Comparison of ENCODE assay signal across 8 mouse cellular contexts in genomic region chr19:37955425-37956001, GRCm38 (mm10).
DNase-seq lines count a peak whose midpoint lies in the region; ATAC-seq and TF ChIP-seq lines count a peak whose summit lies in the region.

No protein-coding gene starts in this region.

- H3K9ac ChIP-seq in forebrain, embryonic 14.5 days (ENCODE audit: low read length): no peak overlapping the region
- no peak overlapping the region for H3K9ac ChIP-seq in lung, postnatal 0 days (replicated peaks; ENCODE audit: low read depth)

- TF ChIP-seq CTCF in layer of hippocampus, adult 2 months (conservative IDR thresholded peaks at IDR 0.05): peak; percentile 95
- TF ChIP-seq CTCF in lung, postnatal 0 days (IDR thresholded peaks at IDR 0.05): peak; percentile 97

- DNase-seq in ES-CJ7 (ENCODE audit: low read depth, low spot score): peak; percentile 76
- peak; percentile 55 for DNase-seq in c-Kit-positive CD71-negative TER-119-negative erythroid progenitor cells, embryonic 14.5 days (ENCODE audit: low read depth)
- DNase-seq in forebrain, embryonic 14.5 days (ENCODE audit: low spot score): peak; percentile 87
- DNase-seq in heart, postnatal 36 days: peak; percentile 77 to 78
- peak; percentile 78 to 87 for DNase-seq in layer of hippocampus, adult 2 months (ENCODE audit: low spot score in 2 of 2)
- peak; percentile 97 for DNase-seq in lung, postnatal 0 days (ENCODE audit: low spot score)
- peak; percentile 48 for DNase-seq in ovary, postnatal 36 days (ENCODE audit: low spot score)
- DNase-seq in thymus, postnatal 14 days: peak; percentile 79

- H3K36me3 ChIP-seq in forebrain, embryonic 14.5 days (ENCODE audit: control insufficient read depth, insufficient read depth, low read length): no peaks in the 10 kb centered on the region
- 0 out of 2 replicates have a peak, but pooled peaks cover 6% of the 10 kb centered on the region for H3K36me3 ChIP-seq in lung, postnatal 0 days (ENCODE audit: insufficient read depth, low read length)

- intact Hi-C loops in heart, postnatal 36 days (cut with DNase I): loop anchor here (1.0 to 5.0 kb wide), 5 partner anchors 52 to 396 kb away; partner anchors contain the start of gene Myof

- H3K4me3 ChIP-seq in forebrain, embryonic 14.5 days (ENCODE audit: low read depth, low read length): no peak overlapping the region
- no peak overlapping the region for H3K4me3 ChIP-seq in layer of hippocampus, adult 2 months
- no peak overlapping the region for H3K4me3 ChIP-seq in lung, postnatal 0 days (ENCODE audit: low read depth, low read length)

- H3K27ac ChIP-seq in forebrain, embryonic 14.5 days (ENCODE audit: low read depth, low read length): no peak overlapping the region
- no peak overlapping the region for H3K27ac ChIP-seq in layer of hippocampus, adult 2 months
- H3K27ac ChIP-seq in lung, postnatal 0 days (ENCODE audit: low read length): peak overlapping the region; percentile 39; the same call in 1 of the 2 replicates

- H3K4me2 ChIP-seq in forebrain, embryonic 14.5 days (ENCODE audit: low read length): no peak overlapping the region
- no peak overlapping the region for H3K4me2 ChIP-seq in lung, postnatal 0 days (replicated peaks; ENCODE audit: low read depth, low read length)

- TF ChIP-seq EP300 in lung, postnatal 0 days (IDR thresholded peaks at IDR 0.05): peak; percentile 40

- 38% methylated on average over 7 of the region's 7 CpGs for WGBS in forebrain, embryonic 14.5 days
- WGBS in lung, postnatal 0 days: 27% methylated on average over 7 of the region's 7 CpGs

- ATAC-seq in forebrain, embryonic 14.5 days: peak; percentile 84
- peak; percentile 95 for ATAC-seq in lung, postnatal 0 days

- no peaks in the 10 kb centered on the region for H3K9me3 ChIP-seq in forebrain, embryonic 14.5 days (replicated peaks; ENCODE audit: control insufficient read depth, low read length)
- H3K9me3 ChIP-seq in lung, postnatal 0 days (ENCODE audit: low read length): no peaks in the 10 kb centered on the region

- H3K4me1 ChIP-seq in forebrain, embryonic 14.5 days (ENCODE audit: control insufficient read depth, insufficient read depth, low read length): no peaks in the 10 kb centered on the region
- H3K4me1 ChIP-seq in lung, postnatal 0 days (ENCODE audit: insufficient read depth, low read depth, low read length): no peaks in the 10 kb centered on the region

- no peaks in the 10 kb centered on the region for H3K27me3 ChIP-seq in forebrain, embryonic 14.5 days (replicated peaks; ENCODE audit: control insufficient read depth, insufficient read depth, low read length)
- no peaks in the 10 kb centered on the region for H3K27me3 ChIP-seq in lung, postnatal 0 days (replicated peaks; ENCODE audit: insufficient read depth, low read length)
